Mouse (Mus musculus) hindbrain, embryonic 11.5 days (tissue): ENCODE results near the gene Myl10. TPM values are rescaled to one million over a fixed set of nuclear protein-coding genes. Genes with fewer than 3 reads are reported as not detected.

Experiments used
- ATAC-seq: fragments of 200-750 bp; cut with Nextera tagmentation; 2 replicates; pipeline ENCODE4 v1.8.0; 2017; ENCODE audit warnings: mild to moderate bottlenecking, moderate TSS enrichment, moderate library complexity; ENCODE audit not compliant: low FRiP score
- DNase-seq: peaks from one replicate; pipeline ENCODE4 v3.0.0-alpha.2; 2015; ENCODE audit warnings: low spot score
- H3K27ac ChIP-seq: fragments of 300-500 bp; sonication (generic); 2 replicates; pipeline ENCODE4 v1.5.1; 2014; ENCODE audit warnings: mild to moderate bottlenecking, low read depth, low read length
- H3K27me3 ChIP-seq: fragments of 300-500 bp; sonication (generic); 2 replicates; pipeline ENCODE4 v1.6.1; 2014; ENCODE audit warnings: mild to moderate bottlenecking, low read length, moderate library complexity, mixed read lengths; ENCODE audit not compliant: control insufficient read depth, insufficient read depth
- H3K36me3 ChIP-seq: fragments of 300-500 bp; sonication (generic); 2 replicates; pipeline ENCODE4 v1.6.1; 2014; ENCODE audit warnings: mild to moderate bottlenecking, low read length, moderate library complexity, mixed read lengths; ENCODE audit not compliant: control insufficient read depth, insufficient read depth
- H3K4me1 ChIP-seq: fragments of 300-500 bp; sonication (generic); replicated peaks from 2 replicates; pipeline ENCODE4 v1.6.1; 2014; ENCODE audit warnings: low read length, mixed read lengths; ENCODE audit not compliant: control insufficient read depth, insufficient read depth
- H3K4me2 ChIP-seq: fragments of 300-500 bp; sonication (generic); replicated peaks from 2 replicates; pipeline ENCODE4 v1.6.1; 2014; ENCODE audit warnings: mild to moderate bottlenecking, low read depth, low read length
- H3K4me3 ChIP-seq: fragments of 300-500 bp; sonication (generic); 2 replicates; pipeline ENCODE4 v1.5.1; 2014; ENCODE audit warnings: low read depth, low read length
- H3K9ac ChIP-seq: fragments of 300-500 bp; sonication (generic); 2 replicates; pipeline ENCODE4 v1.6.1; 2014; ENCODE audit warnings: low read depth, low read length
- H3K9me3 ChIP-seq: fragments of 300-500 bp; sonication (generic); 2 replicates; pipeline ENCODE4 v1.6.1; 2016; ENCODE audit warnings: low read length; ENCODE audit not compliant: control insufficient read depth
- WGBS: fragments of 180-500 bp; shearing (Covaris S2); extraction: QIAGEN DNeasy Blood & Tissue Kit; methylation state at CpG from one replicate; pipeline ENCODE4 v1.1.7; 2014; 5-methylcytosine and 5-hydroxymethylcytosine counted together
- polyA plus RNA-seq: library from polyadenylated mRNA; unstranded; fragments of >200 nt; fragmentation: Nextera tagmentation; extraction: Ambion mirVana; gene quantifications from 2 replicates; pipeline ENCODE4 v1.2.1, GENCODE M21; 2014

Myl10 gene
- polyA plus RNA-seq, 1 experiment from 2014 or later, result not detected

DNA sequence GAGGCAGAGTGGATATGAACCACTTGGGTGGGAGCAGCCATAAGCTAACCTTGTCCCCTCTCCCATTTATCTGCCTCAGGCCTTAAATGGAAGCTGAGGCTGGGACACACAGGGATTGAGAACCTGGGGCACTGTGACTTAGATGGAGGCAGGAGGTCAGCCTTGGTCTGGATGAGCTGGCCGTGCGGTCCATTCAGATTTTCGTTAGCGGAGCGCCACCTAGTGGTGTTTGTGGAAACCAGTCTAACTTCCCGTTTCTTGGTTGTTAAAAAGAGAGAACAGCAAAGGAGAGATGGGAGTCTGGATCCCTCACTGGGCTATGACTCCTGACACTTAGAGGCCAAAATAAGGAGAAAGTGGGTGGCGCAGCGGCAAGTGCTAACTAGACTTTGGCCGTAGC, 28.4 kb upstream of the Myl10 start:
- H3K9me3 ChIP-seq, result no peaks in the 10 kb centered on the region
- H3K27ac ChIP-seq, result no peak overlapping the region
- no peaks in the 10 kb centered on the region for H3K27me3 ChIP-seq
- ATAC-seq (no peak), DNase-seq (peak; percentile 88)
- H3K4me3 ChIP-seq, result no peak overlapping the region
- no peak overlapping the region for H3K4me2 ChIP-seq
- H3K9ac ChIP-seq, result no peak overlapping the region
- H3K4me1 ChIP-seq, result no peaks in the 10 kb centered on the region
- no peaks in the 10 kb centered on the region for H3K36me3 ChIP-seq
- WGBS, result 5% methylated on average over 9 of the region's 9 CpGs

GRCm38 (mm10) chr5:136676315-136677030, 16.5 kb upstream of the Myl10 start:
- Histone ChIP-seq H3K9me3 (no peaks in the 10 kb centered on the region), H3K9ac (no peak overlapping the region), H3K27me3 (no peaks in the 10 kb centered on the region), H3K4me3 (no peak overlapping the region), H3K27ac (no peak overlapping the region), H3K36me3 (no peaks in the 10 kb centered on the region), H3K4me1 (no peaks in the 10 kb centered on the region), H3K4me2 (no peak overlapping the region)
- no peak for DNase-seq
- ATAC-seq, result no peak
- WGBS, result 89% methylated on average over 18 of the region's 18 CpGs

DNA sequence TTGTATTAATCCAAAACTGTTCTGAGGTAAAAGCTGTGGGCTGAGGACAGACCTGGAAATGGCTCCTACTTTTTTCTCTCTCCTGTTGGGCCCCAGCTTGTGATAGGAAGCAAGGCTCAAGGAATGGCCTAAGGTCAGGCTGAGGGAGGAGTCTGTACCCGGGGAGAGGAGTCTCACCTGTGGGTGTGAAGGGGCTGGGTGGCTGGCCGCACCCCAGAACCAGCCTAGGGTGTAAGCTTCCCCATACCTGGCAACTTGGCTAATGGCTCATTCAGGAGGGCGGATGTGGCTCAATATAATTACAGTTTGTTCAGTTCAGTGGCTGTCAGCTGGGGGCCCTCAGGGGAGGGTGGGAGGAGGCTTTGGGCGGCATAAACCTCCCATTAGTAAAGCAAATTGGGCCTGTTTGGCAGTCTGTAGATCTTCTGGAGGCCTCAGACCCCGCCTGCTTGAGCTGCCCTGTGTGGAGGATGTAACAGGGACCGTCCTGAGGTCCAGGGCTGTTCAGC, 14.1 kb upstream of the Myl10 start:
- no peak overlapping the region for H3K9ac ChIP-seq
- H3K4me2 ChIP-seq, result no peak overlapping the region
- no peak overlapping the region for H3K4me3 ChIP-seq
- H3K27ac ChIP-seq, result no peak overlapping the region
- no peaks in the 10 kb centered on the region for H3K9me3 ChIP-seq
- no peaks in the 10 kb centered on the region for H3K4me1 ChIP-seq
- DNase-seq, result no peak
- 77% methylated on average over 6 of the region's 6 CpGs for WGBS
- no peaks in the 10 kb centered on the region for H3K27me3 ChIP-seq
- ATAC-seq, result no peak
- no peaks in the 10 kb centered on the region for H3K36me3 ChIP-seq

- Histone ChIP-seq H3K9me3 (no peaks in the 10 kb centered on the region), H3K27me3 (no peaks in the 10 kb centered on the region), H3K27ac (no peak overlapping the region), H3K9ac (no peak overlapping the region), H3K4me1 (no peaks in the 10 kb centered on the region), H3K4me2 (no peak overlapping the region), H3K4me3 (no peak overlapping the region), H3K36me3 (no peaks in the 10 kb centered on the region)
- ATAC-seq, result no peak
- WGBS, result 89% methylated on average over 4 of the region's 4 CpGs
- no peak for DNase-seq
Observed at GRCm38 (mm10) chr5:136686349-136686748, 6.6 kb upstream of the Myl10 start.

DNA sequence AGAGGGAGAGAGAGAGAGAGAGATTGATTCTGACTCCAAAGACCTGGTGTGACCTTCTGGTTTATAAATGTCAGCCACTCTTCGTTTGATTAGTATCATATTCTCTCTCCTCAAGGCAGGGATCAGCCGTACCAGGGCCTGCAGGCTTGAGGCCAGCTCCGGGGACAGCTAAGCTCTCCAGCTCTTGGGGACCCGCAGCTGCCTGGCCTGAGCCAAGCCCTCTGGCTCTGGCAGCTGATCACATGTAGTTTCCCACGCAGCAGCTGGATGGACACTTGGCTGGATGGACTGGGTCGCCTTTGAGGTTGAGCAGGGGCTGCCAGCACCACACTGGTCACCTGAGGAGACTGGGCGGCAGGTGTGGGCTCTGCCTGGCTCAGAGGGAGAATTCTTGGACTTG, 5.4 kb upstream of the Myl10 start:
- Histone ChIP-seq H3K36me3 (no peaks in the 10 kb centered on the region), H3K9ac (no peak overlapping the region), H3K4me2 (no peak overlapping the region), H3K27ac (no peak overlapping the region), H3K4me1 (no peaks in the 10 kb centered on the region), H3K9me3 (no peaks in the 10 kb centered on the region), H3K27me3 (no peaks in the 10 kb centered on the region), H3K4me3 (no peak overlapping the region)
- DNase-seq (no peak), ATAC-seq (no peak)
- WGBS, result 71% methylated on average over 7 of the region's 7 CpGs

GRCm38 (mm10) chr5:136688841-136689240, 4.1 kb upstream of the Myl10 start:
- Histone ChIP-seq H3K27ac (no peak overlapping the region), H3K27me3 (no peaks in the 10 kb centered on the region), H3K4me2 (no peak overlapping the region), H3K9me3 (no peaks in the 10 kb centered on the region), H3K9ac (no peak overlapping the region), H3K4me1 (no peaks in the 10 kb centered on the region), H3K4me3 (no peak overlapping the region), H3K36me3 (no peaks in the 10 kb centered on the region)
- ATAC-seq (no peak), DNase-seq (no peak)
- 69% methylated on average over 6 of the region's 6 CpGs for WGBS

DNA sequence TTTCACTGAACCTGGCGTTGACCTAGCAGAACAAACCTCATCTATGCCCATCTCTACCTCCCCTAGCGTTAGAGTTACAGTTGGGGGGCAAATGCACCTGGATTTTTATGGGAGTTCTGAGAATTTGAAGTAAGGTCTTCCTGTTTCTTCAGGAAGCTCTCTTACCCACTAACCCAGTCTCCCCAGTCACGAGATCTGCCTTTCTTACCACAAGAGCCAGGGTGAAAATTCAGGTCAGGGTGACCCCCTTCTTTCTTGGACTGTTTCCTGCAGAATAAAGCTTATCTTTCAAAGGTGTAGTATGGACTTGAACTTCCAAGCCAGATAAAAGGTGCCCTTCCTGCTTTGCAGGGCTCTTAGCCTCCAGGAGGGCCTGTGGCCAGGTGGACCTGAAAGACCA, 1.8 kb upstream of the Myl10 start:
- DNase-seq (no peak), ATAC-seq (no peak)
- Histone ChIP-seq H3K36me3 (no peaks in the 10 kb centered on the region), H3K4me2 (no peak overlapping the region), H3K9me3 (no peaks in the 10 kb centered on the region), H3K27ac (no peak overlapping the region), H3K4me1 (no peaks in the 10 kb centered on the region), H3K27me3 (no peaks in the 10 kb centered on the region), H3K4me3 (no peak overlapping the region), H3K9ac (no peak overlapping the region)
- 69% methylated on average over 3 of the region's 3 CpGs for WGBS

DNA sequence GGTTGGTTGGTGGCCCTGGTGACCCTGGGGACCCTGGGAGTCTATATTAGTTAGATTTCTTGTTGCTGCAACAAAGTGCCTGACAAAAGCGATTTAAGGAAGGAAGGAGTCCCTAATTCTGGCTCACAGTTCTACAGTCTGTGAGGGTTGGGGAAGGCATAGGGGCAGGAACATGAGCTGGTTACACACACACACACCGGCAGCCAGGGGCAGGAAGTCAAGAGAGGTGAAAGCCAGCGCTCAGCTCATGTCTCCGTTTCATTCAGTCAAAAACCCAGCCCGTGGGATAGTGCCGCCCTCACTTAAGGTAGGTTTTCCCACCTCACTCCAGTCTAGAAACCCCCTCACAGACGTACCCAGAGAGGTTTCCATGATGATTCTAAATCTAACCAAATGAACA, 472 bp downstream of the Myl10 start:
- Histone ChIP-seq H3K27me3 (no peaks in the 10 kb centered on the region), H3K4me2 (no peak overlapping the region), H3K4me3 (no peak overlapping the region), H3K27ac (no peak overlapping the region), H3K9ac (no peak overlapping the region), H3K4me1 (no peaks in the 10 kb centered on the region), H3K9me3 (no peaks in the 10 kb centered on the region), H3K36me3 (no peaks in the 10 kb centered on the region)
- ATAC-seq, result no peak
- WGBS, result 84% methylated on average over 7 of the region's 7 CpGs
- DNase-seq, result no peak

GRCm38 (mm10) chr5:136694976-136695375, 2.0 kb downstream of the Myl10 start:
- H3K4me1 ChIP-seq, result no peaks in the 10 kb centered on the region
- WGBS, result 80% methylated on average over 6 of the region's 6 CpGs
- ATAC-seq (no peak), DNase-seq (no peak)
- H3K9ac ChIP-seq, result no peak overlapping the region
- no peaks in the 10 kb centered on the region for H3K27me3 ChIP-seq
- no peaks in the 10 kb centered on the region for H3K36me3 ChIP-seq
- H3K4me3 ChIP-seq, result no peak overlapping the region
- no peak overlapping the region for H3K4me2 ChIP-seq
- no peak overlapping the region for H3K27ac ChIP-seq
- H3K9me3 ChIP-seq, result no peaks in the 10 kb centered on the region
